Mouse (Mus musculus) ES-Bruce4 (cell line): ENCODE measurements at regions not wholly inside any gene's neighbourhood (a gene's known extent, or its start where the extent isn't known, plus 50 kb on each side); places are given as distances from the start of the nearest gene placed in this dataset.

Experiments used
- H3K27ac ChIP-seq: 2 replicates; pipeline ENCODE4 v1.5.1; 2012; ENCODE audit warnings: low read length, inconsistent platforms; ENCODE audit not compliant: insufficient read depth
- H3K27me3 ChIP-seq: 2 replicates; pipeline ENCODE4 v1.6.1; 2012; ENCODE audit warnings: mild to moderate bottlenecking, low read length, inconsistent platforms; ENCODE audit not compliant: control insufficient read depth, poor library complexity, insufficient read depth, severe bottlenecking
- H3K36me3 ChIP-seq: 2 replicates; pipeline ENCODE4 v1.6.1; 2012; ENCODE audit warnings: inconsistent platforms, mild to moderate bottlenecking, low read length, moderate library complexity; ENCODE audit not compliant: control insufficient read depth, poor library complexity, insufficient read depth, severe bottlenecking
- H3K4me1 ChIP-seq: one replicate; pipeline ENCODE4 v1.8.1; 2011; ENCODE audit warnings: low read length; ENCODE audit not compliant: control insufficient read depth, insufficient read depth
- H3K4me3 ChIP-seq: 2 replicates; pipeline ENCODE4 v1.5.1; 2011; ENCODE audit warnings: low read depth, mild to moderate bottlenecking, low read length
- H3K9ac ChIP-seq: 2 replicates; pipeline ENCODE4 v1.6.1; 2012; ENCODE audit warnings: low read depth, mild to moderate bottlenecking, inconsistent platforms; ENCODE audit not compliant: poor library complexity, severe bottlenecking
- H3K9me3 ChIP-seq: replicated peaks from 2 replicates; pipeline ENCODE4 v1.6.1; 2012; ENCODE audit warnings: mild to moderate bottlenecking, low read length, inconsistent platforms; ENCODE audit not compliant: control insufficient read depth, poor library complexity, insufficient read depth, severe bottlenecking
- CTCF ChIP-seq: IDR thresholded peaks from one replicate; pipeline ENCODE4 v1.8.1; 2011; ENCODE audit warnings: low read depth, low read length
- EP300 ChIP-seq: IDR thresholded peaks from 2 replicates; pipeline ENCODE4 v1.6.1; 2011; ENCODE audit warnings: low read depth, low read length; ENCODE audit not compliant: insufficient read depth
- POLR2A ChIP-seq: IDR thresholded peaks from one replicate; pipeline ENCODE4 v1.8.1; 2011; ENCODE audit warnings: low read length; ENCODE audit not compliant: insufficient read depth

- Histone ChIP-seq H3K36me3 (no peaks in the 10 kb centered on the region), H3K27ac (no peak overlapping the region), H3K4me3 (no peak overlapping the region), H3K9me3 (no peaks in the 10 kb centered on the region), H3K27me3 (no peaks in the 10 kb centered on the region), H3K4me1 (no peaks in the 10 kb centered on the region), H3K9ac (no peak overlapping the region)
- TF ChIP-seq EP300 (no peak), POLR2A (no peak), CTCF (no peak)
Observed at GRCm38 (mm10) chr3:128239813-128240421, 343.8 kb upstream of the Fam241a start.

- no peak for TF ChIP-seq POLR2A
- no peak for TF ChIP-seq CTCF
- no peak for TF ChIP-seq EP300
- H3K4me3 ChIP-seq = no peak overlapping the region
- H3K36me3 ChIP-seq = no peaks in the 10 kb centered on the region
- H3K27me3 ChIP-seq = no peaks in the 10 kb centered on the region
- no peak overlapping the region for H3K9ac ChIP-seq
- no peaks in the 10 kb centered on the region for H3K4me1 ChIP-seq
- no peak overlapping the region for H3K27ac ChIP-seq
- H3K9me3 ChIP-seq = no peaks in the 10 kb centered on the region
Observed at GRCm38 (mm10) chr3:128230390-128230789, 334.3 kb upstream of the Fam241a start.

- H3K27ac ChIP-seq = no peak overlapping the region
- no peaks in the 10 kb centered on the region for H3K9me3 ChIP-seq
- no peaks in the 10 kb centered on the region for H3K36me3 ChIP-seq
- no peak overlapping the region for H3K9ac ChIP-seq
- no peak for TF ChIP-seq EP300
- TF ChIP-seq CTCF = no peak
- no peak for TF ChIP-seq POLR2A
- no peaks in the 10 kb centered on the region for H3K4me1 ChIP-seq
- no peaks in the 10 kb centered on the region for H3K27me3 ChIP-seq
- H3K4me3 ChIP-seq = no peak overlapping the region
Observed at GRCm38 (mm10) chr3:128226930-128227585, 330.9 kb upstream of the Fam241a start.

DNA sequence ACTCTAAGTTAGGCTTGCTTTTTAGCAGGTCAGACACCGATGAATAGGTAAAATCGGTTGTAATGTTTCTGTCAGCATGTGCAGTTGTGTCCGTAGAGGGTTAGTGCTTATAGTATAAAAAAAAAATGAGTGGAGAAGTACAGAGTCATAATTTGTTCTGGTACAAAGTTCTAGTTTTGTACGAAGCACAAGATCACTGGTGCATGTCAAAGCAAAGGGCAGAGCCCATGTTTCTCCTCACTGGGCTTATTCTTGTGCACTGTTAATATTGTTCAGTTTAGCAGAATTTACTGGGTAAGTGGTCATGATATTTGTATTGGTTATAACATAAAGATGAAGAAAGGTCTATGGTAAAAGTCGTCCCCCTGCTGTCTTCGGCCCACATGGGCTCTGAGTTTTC is 330.4 kb upstream of the Fam241a start:
- Histone ChIP-seq H3K9me3 (no peaks in the 10 kb centered on the region), H3K27me3 (no peaks in the 10 kb centered on the region), H3K4me3 (no peak overlapping the region), H3K9ac (no peak overlapping the region), H3K36me3 (no peaks in the 10 kb centered on the region), H3K4me1 (no peaks in the 10 kb centered on the region), H3K27ac (no peak overlapping the region)
- TF ChIP-seq EP300 (no peak), CTCF (no peak), POLR2A (no peak)

- no peaks in the 10 kb centered on the region for H3K36me3 ChIP-seq
- H3K9me3 ChIP-seq = no peaks in the 10 kb centered on the region
- TF ChIP-seq EP300 = no peak
- no peak for TF ChIP-seq POLR2A
- no peak for TF ChIP-seq CTCF
- no peak overlapping the region for H3K27ac ChIP-seq
- no peaks in the 10 kb centered on the region for H3K4me1 ChIP-seq
- H3K4me3 ChIP-seq = no peak overlapping the region
- H3K9ac ChIP-seq = no peak overlapping the region
- no peaks in the 10 kb centered on the region for H3K27me3 ChIP-seq
Observed at GRCm38 (mm10) chr3:128222344-128222743, 326.2 kb upstream of the Fam241a start.

- Histone ChIP-seq H3K4me3 (no peak overlapping the region), H3K4me1 (no peaks in the 10 kb centered on the region), H3K9ac (no peak overlapping the region), H3K27ac (no peak overlapping the region), H3K36me3 (no peaks in the 10 kb centered on the region), H3K9me3 (no peaks in the 10 kb centered on the region), H3K27me3 (no peaks in the 10 kb centered on the region)
- no peak for TF ChIP-seq POLR2A
- TF ChIP-seq EP300 = no peak
- no peak for TF ChIP-seq CTCF
Observed at GRCm38 (mm10) chr3:128221625-128222024, 325.5 kb upstream of the Fam241a start.
